Mouse (Mus musculus) liver, postnatal 0 days (tissue): ENCODE results near the gene Exd2.

Experiments
- CTCF ChIP-seq: sonication (generic); IDR thresholded peaks from 2 replicates; pipeline ENCODE4 v1.5.1; 2016; ENCODE audit warnings: antibody characterized with exemption, low read depth
- EP300 ChIP-seq: IDR thresholded peaks from 2 replicates; pipeline ENCODE4 v1.6.1; 2016; ENCODE audit warnings: antibody characterized with exemption, low read depth, mild to moderate bottlenecking

DNA sequence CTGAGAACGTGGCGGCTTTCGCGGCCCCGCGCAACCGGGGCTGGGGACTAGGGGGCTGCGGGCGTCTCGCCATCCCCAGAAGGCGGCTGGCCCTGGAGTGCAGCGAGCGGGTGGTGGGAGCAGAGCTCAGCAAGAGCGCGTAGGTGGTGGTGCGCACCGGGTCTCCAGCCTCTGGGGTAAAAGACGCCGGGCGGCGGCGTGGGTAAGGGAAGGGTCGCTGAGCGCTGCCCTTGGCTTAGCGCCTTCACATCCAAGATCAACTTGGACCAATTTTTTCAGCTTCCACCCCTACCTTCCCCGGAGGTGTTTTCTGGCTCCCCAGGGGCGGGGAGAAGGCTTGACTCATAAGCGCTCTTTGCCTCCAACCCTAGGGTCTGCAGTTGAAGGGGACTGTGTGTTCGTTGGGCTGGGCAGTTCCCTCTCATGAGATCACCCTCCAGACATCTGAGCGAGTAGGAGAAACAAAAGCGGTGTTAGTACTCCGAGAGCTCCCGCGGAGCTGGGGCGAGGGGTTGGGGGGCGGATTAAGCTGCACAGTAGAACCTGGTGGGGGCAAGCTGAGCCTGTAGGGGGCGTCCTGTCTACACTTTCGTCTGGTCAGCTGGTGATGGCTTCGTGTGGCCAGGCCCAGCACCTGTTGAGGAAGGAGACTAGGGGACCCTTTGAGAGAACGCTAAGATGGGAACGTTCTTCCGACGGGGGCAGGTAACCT, 56.9 kb downstream of the Exd2 start:
- no peak; the same call in 1 of the 2 replicates for TF ChIP-seq CTCF
- no peak for TF ChIP-seq EP300
